Mouse (Mus musculus): ENCODE measurements around the gene Dmxl2. TPM values are rescaled to one million over a fixed set of nuclear protein-coding genes. Genes with fewer than 3 reads are reported as not detected.

The Dmxl2 gene
- polyA plus RNA-seq, 1 experiment from 2014 or later = 6.5 TPM

- Histone ChIP-seq H3K36me3 (no peaks in the 10 kb centered on the region), H3K4me3 (no peak overlapping the region), H3K27me3 (peaks cover 22% of the 10 kb centered on the region), H3K27ac (no peak overlapping the region), H3K4me1 (no peaks in the 10 kb centered on the region), H3K9ac (no peak overlapping the region), H3K4me2 (no peak overlapping the region), H3K9me3 (no peaks in the 10 kb centered on the region)
- no peak for ATAC-seq (ENCODE audit: insufficient number of reproducible peaks, insufficient read depth, low FRiP score, low TSS enrichment, low read depth)
- WGBS = 82% methylated on average over 6 of the region's 6 CpGs
Observed at GRCm38 (mm10) chr9:54499291-54499690, 2.1 kb downstream of the Dmxl2 start.

GRCm38 (mm10) chr9:54490431-54490830 is 11.0 kb downstream of the Dmxl2 start:
- Histone ChIP-seq H3K4me3 (no peak overlapping the region), H3K9me3 (no peaks in the 10 kb centered on the region), H3K27ac (no peak overlapping the region), H3K36me3 (no peaks in the 10 kb centered on the region), H3K4me2 (no peak overlapping the region), H3K4me1 (no peaks in the 10 kb centered on the region), H3K9ac (no peak overlapping the region), H3K27me3 (no peaks in the 10 kb centered on the region)
- WGBS = 83% methylated on average over 2 of the region's 2 CpGs
- ATAC-seq (ENCODE audit: insufficient number of reproducible peaks, insufficient read depth, low FRiP score, low TSS enrichment, low read depth) = no peak

- 60% methylated on average over 2 of the region's 2 CpGs for WGBS
- Histone ChIP-seq H3K9ac (no peak overlapping the region), H3K4me1 (no peaks in the 10 kb centered on the region), H3K27me3 (no peaks in the 10 kb centered on the region), H3K27ac (no peak overlapping the region), H3K4me3 (no peak overlapping the region), H3K9me3 (no peaks in the 10 kb centered on the region), H3K36me3 (no peaks in the 10 kb centered on the region), H3K4me2 (no peak overlapping the region)
- ATAC-seq (ENCODE audit: insufficient number of reproducible peaks, insufficient read depth, low FRiP score, low TSS enrichment, low read depth) = no peak
Observed at GRCm38 (mm10) chr9:54489599-54489998, 11.8 kb downstream of the Dmxl2 start.

GRCm38 (mm10) chr9:54484927-54485326 is 16.5 kb downstream of the Dmxl2 start:
- no peaks in the 10 kb centered on the region for H3K4me1 ChIP-seq
- no peak overlapping the region for H3K4me3 ChIP-seq
- H3K27ac ChIP-seq = no peak overlapping the region
- H3K9me3 ChIP-seq = no peaks in the 10 kb centered on the region
- 85% methylated on average over 2 of the region's 2 CpGs for WGBS
- ATAC-seq (ENCODE audit: insufficient number of reproducible peaks, insufficient read depth, low FRiP score, low TSS enrichment, low read depth) = no peak
- H3K9ac ChIP-seq = no peak overlapping the region
- no peaks in the 10 kb centered on the region for H3K27me3 ChIP-seq
- H3K4me2 ChIP-seq = no peak overlapping the region
- H3K36me3 ChIP-seq = no peaks in the 10 kb centered on the region

GRCm38 (mm10) chr9:54483215-54483614 is 18.2 kb downstream of the Dmxl2 start:
- Histone ChIP-seq H3K9me3 (no peaks in the 10 kb centered on the region), H3K4me1 (no peaks in the 10 kb centered on the region), H3K27me3 (no peaks in the 10 kb centered on the region), H3K4me3 (no peak overlapping the region), H3K36me3 (no peaks in the 10 kb centered on the region), H3K9ac (no peak overlapping the region), H3K4me2 (no peak overlapping the region), H3K27ac (no peak overlapping the region)
- no peak for ATAC-seq (ENCODE audit: insufficient number of reproducible peaks, insufficient read depth, low FRiP score, low TSS enrichment, low read depth)
- 43% methylated on average over 4 of the region's 4 CpGs for WGBS

- ATAC-seq (ENCODE audit: insufficient number of reproducible peaks, insufficient read depth, low FRiP score, low TSS enrichment, low read depth) = no peak
- no peak overlapping the region for H3K4me3 ChIP-seq
- no peaks in the 10 kb centered on the region for H3K36me3 ChIP-seq
- no peaks in the 10 kb centered on the region for H3K4me1 ChIP-seq
- no peak overlapping the region for H3K4me2 ChIP-seq
- H3K27me3 ChIP-seq = no peaks in the 10 kb centered on the region
- H3K27ac ChIP-seq = no peak overlapping the region
- no peaks in the 10 kb centered on the region for H3K9me3 ChIP-seq
- WGBS = 72% methylated on average over 4 of the region's 4 CpGs
- no peak overlapping the region for H3K9ac ChIP-seq
Observed at GRCm38 (mm10) chr9:54482763-54483162, 18.7 kb downstream of the Dmxl2 start.

- Histone ChIP-seq H3K4me3 (no peak overlapping the region), H3K9me3 (no peaks in the 10 kb centered on the region), H3K4me2 (no peak overlapping the region), H3K4me1 (no peaks in the 10 kb centered on the region), H3K9ac (no peak overlapping the region), H3K36me3 (no peaks in the 10 kb centered on the region), H3K27ac (no peak overlapping the region), H3K27me3 (no peaks in the 10 kb centered on the region)
- no peak for ATAC-seq (ENCODE audit: insufficient number of reproducible peaks, insufficient read depth, low FRiP score, low TSS enrichment, low read depth)
- WGBS = 85% methylated on average over 1 of the region's 1 CpGs
Observed at GRCm38 (mm10) chr9:54479054-54479453, 22.4 kb downstream of the Dmxl2 start.

GRCm38 (mm10) chr9:54478117-54478516 is 23.3 kb downstream of the Dmxl2 start:
- Histone ChIP-seq H3K27ac (no peak overlapping the region), H3K9me3 (no peaks in the 10 kb centered on the region), H3K4me3 (no peak overlapping the region), H3K4me1 (no peaks in the 10 kb centered on the region), H3K36me3 (no peaks in the 10 kb centered on the region), H3K27me3 (no peaks in the 10 kb centered on the region), H3K9ac (no peak overlapping the region), H3K4me2 (no peak overlapping the region)
- 73% methylated on average over 3 of the region's 3 CpGs for WGBS
- ATAC-seq (ENCODE audit: insufficient number of reproducible peaks, insufficient read depth, low FRiP score, low TSS enrichment, low read depth) = no peak

GRCm38 (mm10) chr9:54474546-54474945 is 26.9 kb downstream of the Dmxl2 start:
- H3K4me1 ChIP-seq = no peaks in the 10 kb centered on the region

GRCm38 (mm10) chr9:54474031-54474430 is 27.4 kb downstream of the Dmxl2 start:
- H3K4me1 ChIP-seq = no peaks in the 10 kb centered on the region
- ATAC-seq (ENCODE audit: insufficient number of reproducible peaks, insufficient read depth, low FRiP score, low TSS enrichment, low read depth) = no peak
- H3K4me2 ChIP-seq = no peak overlapping the region
- WGBS = 78% methylated on average over 4 of the region's 4 CpGs
- no peaks in the 10 kb centered on the region for H3K27me3 ChIP-seq
- no peaks in the 10 kb centered on the region for H3K36me3 ChIP-seq
- H3K27ac ChIP-seq = no peak overlapping the region
- no peak overlapping the region for H3K9ac ChIP-seq
- H3K4me3 ChIP-seq = no peak overlapping the region
- no peaks in the 10 kb centered on the region for H3K9me3 ChIP-seq

More at GRCm38 (mm10) chr9:54474546-54474945, 26.9 kb downstream of the Dmxl2 start:
- Histone ChIP-seq H3K4me2 (no peak overlapping the region), H3K36me3 (no peaks in the 10 kb centered on the region), H3K9me3 (no peaks in the 10 kb centered on the region), H3K27ac (no peak overlapping the region), H3K4me3 (no peak overlapping the region), H3K9ac (no peak overlapping the region), H3K27me3 (no peaks in the 10 kb centered on the region)
- no peak for ATAC-seq (ENCODE audit: insufficient number of reproducible peaks, insufficient read depth, low FRiP score, low TSS enrichment, low read depth)
- 89% methylated on average over 5 of the region's 5 CpGs for WGBS

- ATAC-seq (ENCODE audit: insufficient number of reproducible peaks, insufficient read depth, low FRiP score, low TSS enrichment, low read depth) = no peak
- Histone ChIP-seq H3K4me3 (no peak overlapping the region), H3K4me2 (no peak overlapping the region), H3K9me3 (no peaks in the 10 kb centered on the region), H3K36me3 (no peaks in the 10 kb centered on the region), H3K27ac (no peak overlapping the region), H3K9ac (no peak overlapping the region), H3K27me3 (no peaks in the 10 kb centered on the region), H3K4me1 (no peaks in the 10 kb centered on the region)
- 27% methylated on average over 3 of the region's 3 CpGs for WGBS
Observed at GRCm38 (mm10) chr9:54472784-54473183, 28.6 kb downstream of the Dmxl2 start.

GRCm38 (mm10) chr9:54469339-54469738 is 32.1 kb downstream of the Dmxl2 start:
- no peaks in the 10 kb centered on the region for H3K36me3 ChIP-seq
- H3K9ac ChIP-seq = no peak overlapping the region
- no peak overlapping the region for H3K4me3 ChIP-seq
- ATAC-seq (ENCODE audit: insufficient number of reproducible peaks, insufficient read depth, low FRiP score, low TSS enrichment, low read depth) = no peak
- 85% methylated on average over 2 of the region's 2 CpGs for WGBS
- H3K4me1 ChIP-seq = no peaks in the 10 kb centered on the region
- no peaks in the 10 kb centered on the region for H3K9me3 ChIP-seq
- no peaks in the 10 kb centered on the region for H3K27me3 ChIP-seq
- H3K4me2 ChIP-seq = no peak overlapping the region
- H3K27ac ChIP-seq = no peak overlapping the region

- no peaks in the 10 kb centered on the region for H3K9me3 ChIP-seq
Observed at GRCm38 (mm10) chr9:54467433-54467933, 33.9 kb downstream of the Dmxl2 start.

More at GRCm38 (mm10) chr9:54467433-54467933, 33.9 kb downstream of the Dmxl2 start:
- ATAC-seq (ENCODE audit: insufficient number of reproducible peaks, insufficient read depth, low FRiP score, low TSS enrichment, low read depth) = no peak
- Histone ChIP-seq H3K4me2 (no peak overlapping the region), H3K36me3 (no peaks in the 10 kb centered on the region), H3K4me1 (no peaks in the 10 kb centered on the region), H3K27ac (no peak overlapping the region), H3K4me3 (no peak overlapping the region), H3K27me3 (no peaks in the 10 kb centered on the region), H3K9ac (no peak overlapping the region)
- 76% methylated on average over 1 of the region's 1 CpGs for WGBS

Measured in embryonic facial prominence, embryonic 13.5 days (tissue).